Mouse (Mus musculus) lung, postnatal 0 days (tissue): Measurements from ENCODE around the gene Pole3. TPM values are rescaled to one million over a fixed set of nuclear protein-coding genes. Genes with fewer than 3 reads are reported as not detected.

ENCODE experiments used
- ATAC-seq: fragments of 200-750 bp; cut with Nextera tagmentation; 2 replicates; pipeline ENCODE4 v1.8.0; 2017; ENCODE audit warnings: moderate library complexity
- DNase-seq: peaks from one replicate; pipeline ENCODE4 v3.0.0-alpha.2; 2016; ENCODE audit warnings: low spot score
- H3K27ac ChIP-seq: fragments of 300-500 bp; sonication (generic); 2 replicates; pipeline ENCODE4 v1.5.1; 2014; ENCODE audit warnings: antibody characterized with exemption, mild to moderate bottlenecking, low read length, mixed read lengths
- H3K27me3 ChIP-seq: fragments of 300-500 bp; sonication (generic); replicated peaks from 2 replicates; pipeline ENCODE4 v1.6.1; 2014; ENCODE audit warnings: low read length, mixed read lengths; ENCODE audit not compliant: insufficient read depth
- H3K36me3 ChIP-seq: fragments of 300-500 bp; sonication (generic); 2 replicates; pipeline ENCODE4 v1.6.1; 2014; ENCODE audit warnings: low read length, mixed read lengths; ENCODE audit not compliant: insufficient read depth
- H3K4me1 ChIP-seq: fragments of 300-500 bp; sonication (generic); 2 replicates; pipeline ENCODE4 v1.6.1; 2014; ENCODE audit warnings: antibody characterized with exemption, low read depth, low read length, mixed read lengths; ENCODE audit not compliant: insufficient read depth
- H3K4me2 ChIP-seq: fragments of 300-500 bp; sonication (generic); replicated peaks from 2 replicates; pipeline ENCODE4 v1.6.1; 2014; ENCODE audit warnings: low read depth, mild to moderate bottlenecking, low read length, moderate library complexity, mixed read lengths
- H3K4me3 ChIP-seq: fragments of 300-500 bp; sonication (generic); 2 replicates; pipeline ENCODE4 v1.5.1; 2014; ENCODE audit warnings: low read depth, low read length
- H3K9ac ChIP-seq: fragments of 300-500 bp; sonication (generic); replicated peaks from 2 replicates; pipeline ENCODE4 v1.6.1; 2014; ENCODE audit warnings: low read depth, mild to moderate bottlenecking
- H3K9me3 ChIP-seq: fragments of 300-500 bp; sonication (generic); 2 replicates; pipeline ENCODE4 v1.6.1; 2016; ENCODE audit warnings: low read length, mixed read lengths
- CTCF ChIP-seq: IDR thresholded peaks from 2 replicates; pipeline ENCODE4 v1.5.1; 2016; ENCODE audit warnings: antibody characterized with exemption, mild to moderate bottlenecking
- EP300 ChIP-seq: IDR thresholded peaks from 2 replicates; pipeline ENCODE4 v1.6.1; 2016; ENCODE audit warnings: antibody characterized with exemption, mild to moderate bottlenecking, control low read depth
- WGBS: fragments of 180-500 bp; shearing (Covaris S2); extraction: QIAGEN DNeasy Blood & Tissue Kit; methylation state at CpG from one replicate; pipeline ENCODE4 v1.1.7; 2014; 5-methylcytosine and 5-hydroxymethylcytosine counted together
- polyA plus RNA-seq: library from polyadenylated mRNA; unstranded; fragments of >200 nt; fragmentation: Nextera tagmentation; extraction: Ambion mirVana; gene quantifications from 2 replicates; pipeline ENCODE4 v1.2.1, GENCODE M21; 2015

Pole3 gene
- polyA plus RNA-seq, 1 experiment from 2014 or later, result 35.6 TPM

GRCm38 (mm10) chr4:62544801-62545200 lies 19.9 kb upstream of the Pole3 start:
- no peaks in the 10 kb centered on the region for H3K27me3 ChIP-seq
- H3K27ac ChIP-seq, result no peak overlapping the region
- no peak overlapping the region for H3K4me3 ChIP-seq
- H3K36me3 ChIP-seq, result no peaks in the 10 kb centered on the region
- H3K4me2 ChIP-seq, result no peak overlapping the region
- DNase-seq (no peak), ATAC-seq (no peak)
- H3K9ac ChIP-seq, result no peak overlapping the region
- TF ChIP-seq EP300 (no peak), CTCF (no peak)
- no peaks in the 10 kb centered on the region for H3K4me1 ChIP-seq
- H3K9me3 ChIP-seq, result no peaks in the 10 kb centered on the region

GRCm38 (mm10) chr4:62543782-62544181 lies 18.9 kb upstream of the Pole3 start:
- 83% methylated on average over 6 of the region's 6 CpGs for WGBS
- Histone ChIP-seq H3K36me3 (no peaks in the 10 kb centered on the region), H3K4me3 (no peak overlapping the region), H3K9me3 (no peaks in the 10 kb centered on the region), H3K4me2 (no peak overlapping the region), H3K4me1 (no peaks in the 10 kb centered on the region), H3K27ac (no peak overlapping the region), H3K27me3 (no peaks in the 10 kb centered on the region), H3K9ac (no peak overlapping the region)
- no peak for ATAC-seq
- DNase-seq, result no peak
- TF ChIP-seq EP300, result no peak
- TF ChIP-seq CTCF, result no peak

- Histone ChIP-seq H3K36me3 (no peaks in the 10 kb centered on the region), H3K4me3 (no peak overlapping the region), H3K9ac (no peak overlapping the region), H3K27me3 (no peaks in the 10 kb centered on the region), H3K27ac (no peak overlapping the region), H3K4me1 (no peaks in the 10 kb centered on the region), H3K4me2 (no peak overlapping the region), H3K9me3 (no peaks in the 10 kb centered on the region)
- ATAC-seq (no peak), DNase-seq (no peak)
- 74% methylated on average over 3 of the region's 3 CpGs for whole genome bisulfite sequencing
- no peak for TF ChIP-seq CTCF
- TF ChIP-seq EP300, result no peak
Measured at GRCm38 (mm10) chr4:62541802-62542201, 16.9 kb upstream of the Pole3 start.

- no peak overlapping the region for H3K9ac ChIP-seq
- ATAC-seq (no peak), DNase-seq (no peak)
- no peak overlapping the region for H3K4me2 ChIP-seq
- H3K4me1 ChIP-seq, result peaks cover 4% of the 10 kb centered on the region; the same call in 1 of the 2 replicates
- H3K36me3 ChIP-seq, result no peaks in the 10 kb centered on the region
- TF ChIP-seq EP300 (no peak), CTCF (no peak)
- H3K27me3 ChIP-seq, result no peaks in the 10 kb centered on the region
- H3K9me3 ChIP-seq, result no peaks in the 10 kb centered on the region
- no peak overlapping the region for H3K4me3 ChIP-seq
- WGBS, result 74% methylated on average over 6 of the region's 6 CpGs
- no peak overlapping the region for H3K27ac ChIP-seq
Measured at GRCm38 (mm10) chr4:62533729-62534128, 8.9 kb upstream of the Pole3 start.

- no peak for TF ChIP-seq CTCF
- TF ChIP-seq EP300, result no peak
- no peak for ATAC-seq
- Histone ChIP-seq H3K9me3 (no peaks in the 10 kb centered on the region), H3K4me1 (peaks cover 10% of the 10 kb centered on the region), H3K36me3 (no peaks in the 10 kb centered on the region), H3K27ac (no peak overlapping the region), H3K4me2 (no peak overlapping the region), H3K4me3 (no peak overlapping the region), H3K9ac (no peak overlapping the region), H3K27me3 (no peaks in the 10 kb centered on the region)
- 92% methylated on average over 4 of the region's 4 CpGs for WGBS
- no peak for DNase-seq
Measured at GRCm38 (mm10) chr4:62527655-62528054, 2.8 kb upstream of the Pole3 start.

GRCm38 (mm10) chr4:62526256-62526655 lies 1.4 kb upstream of the Pole3 start:
- Histone ChIP-seq H3K4me1 (peaks cover 10% of the 10 kb centered on the region), H3K27ac (no peak overlapping the region), H3K4me3 (no peak overlapping the region), H3K9me3 (no peaks in the 10 kb centered on the region), H3K4me2 (no peak overlapping the region), H3K36me3 (no peaks in the 10 kb centered on the region), H3K27me3 (no peaks in the 10 kb centered on the region), H3K9ac (no peak overlapping the region)
- ATAC-seq, result no peak
- WGBS, result 61% methylated on average over 2 of the region's 2 CpGs
- no peak for DNase-seq
- TF ChIP-seq CTCF (no peak), EP300 (no peak)

- H3K4me3 ChIP-seq, result peak overlapping the region; percentile 67
- TF ChIP-seq CTCF (no peak), EP300 (no peak)
- no peaks in the 10 kb centered on the region for H3K9me3 ChIP-seq
- no peak overlapping the region for H3K27ac ChIP-seq
- no peaks in the 10 kb centered on the region for H3K36me3 ChIP-seq
- DNase-seq (no peak), ATAC-seq (no peak)
- under 1% methylated on average over 10 of the region's 10 CpGs for WGBS
- no peak overlapping the region for H3K9ac ChIP-seq
- H3K4me2 ChIP-seq, result peak overlapping the region; percentile 87; the same call in 1 of the 2 replicates
- H3K27me3 ChIP-seq, result no peaks in the 10 kb centered on the region
- peaks cover 6% of the 10 kb centered on the region; the same call in 1 of the 2 replicates for H3K4me1 ChIP-seq
Measured at GRCm38 (mm10) chr4:62525489-62525811, 582 bp upstream of the Pole3 start.
